Mouse (Mus musculus): Measurements from ENCODE around the gene Trim80.

GRCm38 (mm10) chr11:115398085-115398484, 42.3 kb upstream of the Trim80 start:
- TF ChIP-seq CTCF (IDR thresholded peaks at IDR 0.05; ENCODE audit: low read depth) (no peak), EP300 (optimal IDR thresholded peaks at IDR 0.05) (no peak)
